Mouse (Mus musculus) inflammation-experienced regulatory T-cells, adult 6 months (primary cell): ENCODE results near the gene Hip1r. TPM values are rescaled to one million over a fixed set of nuclear protein-coding genes. Genes with fewer than 3 reads are reported as not detected.

Experiments used
- ATAC-seq: one replicate; pipeline ENCODE4 v1.8.0; 2017
- polyA plus RNA-seq, 3 experiments: library from polyadenylated mRNA; unstranded; fragments of 100-300 nt; shearing (Covaris generic); gene quantifications; one replicate each; pipeline ENCODE4 v1.2.1; 2017

Hip1r gene
- polyA plus RNA-seq, 3 experiments from 2014 or later, result 5.9 to 20.1 (median 14.8) TPM

GRCm38 (mm10) chr5:124018651-124019050 lies 45.2 kb downstream of the Hip1r start:
- ATAC-seq, result no peak

GRCm38 (mm10) chr5:124019348-124020216 lies 46.2 kb downstream of the Hip1r start:
- ATAC-seq, result peak; percentile 55

GRCm38 (mm10) chr5:124021148-124021547 lies 47.7 kb downstream of the Hip1r start:
- no peak for ATAC-seq

- no peak for ATAC-seq
Measured at GRCm38 (mm10) chr5:124021701-124022100, 48.3 kb downstream of the Hip1r start.

- ATAC-seq, result peak; percentile 79
Measured at GRCm38 (mm10) chr5:124022365-124022764, 48.9 kb downstream of the Hip1r start.

- ATAC-seq, result no peak
Measured at GRCm38 (mm10) chr5:124024677-124025076, 51.2 kb downstream of the Hip1r start.

GRCm38 (mm10) chr5:124025146-124025545 lies 51.7 kb downstream of the Hip1r start:
- no peak for ATAC-seq

GRCm38 (mm10) chr5:124025587-124026441 lies 52.4 kb downstream of the Hip1r start:
- ATAC-seq, result no peak

GRCm38 (mm10) chr5:124026568-124026967 lies 53.1 kb downstream of the Hip1r start:
- ATAC-seq, result no peak

- no peak for ATAC-seq
Measured at GRCm38 (mm10) chr5:124027702-124028470, 54.5 kb downstream of the Hip1r start.

- ATAC-seq, result no peak
Measured at GRCm38 (mm10) chr5:124028680-124029079, 55.3 kb downstream of the Hip1r start.

- no peak for ATAC-seq
Measured at GRCm38 (mm10) chr5:124029220-124030035, 56.0 kb downstream of the Hip1r start.

- no peak for ATAC-seq
Measured at GRCm38 (mm10) chr5:124030386-124031067, 57.1 kb downstream of the Hip1r start.

- ATAC-seq, result no peak
Measured at GRCm38 (mm10) chr5:124031068-124031955, 57.9 kb downstream of the Hip1r start.

GRCm38 (mm10) chr5:124032001-124032508 lies 58.6 kb downstream of the Hip1r start, which contains the start of gene Vps37b:
Vps37b (minus strand) TSS chr5:124032270.
- ATAC-seq, result peak; percentile 51

- ATAC-seq, result peak; percentile 70
Measured at GRCm38 (mm10) chr5:124034471-124034870, 61.0 kb downstream of the Hip1r start.

- no peak for ATAC-seq
Measured at GRCm38 (mm10) chr5:124035406-124035805, 62.0 kb downstream of the Hip1r start.

- ATAC-seq, result peak; percentile 44
Measured at GRCm38 (mm10) chr5:124035806-124036205, 62.4 kb downstream of the Hip1r start.

GRCm38 (mm10) chr5:124036341-124036740 lies 62.9 kb downstream of the Hip1r start:
- ATAC-seq, result peak; percentile 22

- ATAC-seq, result no peak
Measured at GRCm38 (mm10) chr5:124036836-124037235, 63.4 kb downstream of the Hip1r start.
